Mouse (Mus musculus) bone marrow, adult 2 months (tissue): Measurements from ENCODE around the gene Rnf115. TPM values are rescaled to one million over a fixed set of nuclear protein-coding genes. Genes with fewer than 3 reads are reported as not detected.

ENCODE experiments used
- H3K27ac ChIP-seq: fragments of 200-500 bp; 2 replicates; pipeline ENCODE4 v1.5.1; 2012; ENCODE audit warnings: low read depth, mild to moderate bottlenecking, control low read depth, inconsistent platforms, low read length; ENCODE audit not compliant: control insufficient read depth, poor library complexity, insufficient read depth
- H3K4me1 ChIP-seq: fragments of 200-500 bp; 2 replicates; pipeline ENCODE4 v1.6.1; 2011; ENCODE audit warnings: low read length; ENCODE audit not compliant: control insufficient read depth, insufficient read depth
- H3K4me3 ChIP-seq: fragments of 200-500 bp; replicated peaks from 2 replicates; pipeline ENCODE3; 2011; ENCODE audit warnings: mild to moderate bottlenecking, low read depth, low read length, control low read depth; ENCODE audit not compliant: control insufficient read depth
- CTCF ChIP-seq: fragments of 200-500 bp; IDR thresholded peaks from 2 replicates; pipeline ENCODE4 v1.5.1; 2011; ENCODE audit warnings: low read length, control low read depth; ENCODE audit not compliant: control insufficient read depth, insufficient read depth
- POLR2A ChIP-seq: fragments of 200-500 bp; IDR thresholded peaks from 2 replicates; pipeline ENCODE4 v1.6.1; 2011; ENCODE audit warnings: low read depth, mild to moderate bottlenecking, control low read depth, low read length, borderline replicate concordance; ENCODE audit not compliant: control insufficient read depth
- WGBS: fragments of 180-500 bp; shearing (Covaris S2); methylation state at CpG from one replicate; pipeline ENCODE4 v1.1.7; 2018; 5-methylcytosine and 5-hydroxymethylcytosine counted together
- polyA plus RNA-seq: library from polyadenylated mRNA; stranded (reverse); fragments of >200 nt; gene quantifications from 2 replicates; pipeline ENCODE4 v1.2.4, GENCODE M21; 2011; ENCODE audit warnings: low replicate concordance; ENCODE audit not compliant: missing spikeins, insufficient read depth, insufficient read length

Rnf115 gene
- polyA plus RNA-seq, 1 experiment = 17.2 TPM

DNA sequence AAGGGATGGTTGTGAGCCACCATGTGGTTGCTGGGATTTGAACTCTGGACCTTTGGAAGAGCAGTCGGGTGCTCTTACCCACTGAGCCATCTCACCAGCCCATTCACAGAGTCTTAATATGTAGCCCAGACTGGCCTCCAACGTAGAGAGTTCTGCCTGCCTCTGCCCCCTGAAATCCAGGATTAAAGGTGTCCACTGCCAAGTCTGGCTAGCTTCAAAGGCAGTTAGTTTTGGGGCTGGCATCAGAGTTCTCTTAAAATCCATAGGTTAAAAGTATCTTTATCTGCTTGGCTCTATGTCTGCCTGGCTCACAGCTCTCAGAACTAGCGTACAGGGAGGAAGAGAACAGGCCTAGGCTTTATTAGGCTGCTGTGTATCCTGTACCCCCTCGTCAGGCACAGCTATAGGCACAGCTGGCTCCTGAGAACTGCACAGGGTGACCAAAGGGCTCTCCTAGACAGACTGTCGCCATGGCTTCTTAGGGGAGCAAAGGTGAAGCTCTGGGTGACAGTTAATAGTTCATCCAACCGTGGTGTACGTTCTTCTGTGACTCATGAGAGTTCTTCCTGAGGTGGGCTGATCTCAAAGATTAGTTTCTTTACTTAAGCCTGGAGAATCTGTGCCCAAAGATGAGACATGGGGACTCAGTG, 111.7 kb downstream of the Rnf115 start:
- WGBS = 77% methylated on average over 7 of the region's 7 CpGs
- Histone ChIP-seq H3K4me1 (no peaks in the 10 kb centered on the region), H3K27ac (no peak overlapping the region), H3K4me3 (no peak overlapping the region)
- no peak for TF ChIP-seq POLR2A
- TF ChIP-seq CTCF = no peak

Other genes starting within 250 kb of the Rnf115 start
- 0.75 TPM in 1 of 2 replicates, not detected in the other for gene Hfe2, start 202.5 kb upstream of the Rnf115 start, polyA plus RNA-seq
- 104 and 163 TPM in 2 replicates for gene Txnip, start 169.7 kb upstream of the Rnf115 start, polyA plus RNA-seq
- gene Gm16253, start 150.7 kb upstream of the Rnf115 start, polyA plus RNA-seq = not detected in 2 replicates
- 61.0 and 72.3 TPM in 2 replicates for gene Polr3gl, start 133.5 kb upstream of the Rnf115 start, polyA plus RNA-seq
- gene Ankrd34a, start 131.0 kb upstream of the Rnf115 start, polyA plus RNA-seq = not detected in 2 replicates
- 3.3 and 5.7 TPM in 2 replicates for gene Lix1l, start 126.5 kb upstream of the Rnf115 start, polyA plus RNA-seq
- gene Rbm8a, start 97.7 kb upstream of the Rnf115 start, polyA plus RNA-seq = 154 and 168 TPM in 2 replicates
- 11.4 and 14.9 TPM in 2 replicates for gene Pex11b, start 92.3 kb upstream of the Rnf115 start, polyA plus RNA-seq
- not detected in 2 replicates for gene Gm42957, start 92.2 kb upstream of the Rnf115 start, polyA plus RNA-seq
- 1.00 and 1.6 TPM in 2 replicates for gene Itga10, start 82.1 kb upstream of the Rnf115 start, polyA plus RNA-seq
- gene Ankrd35, start 57.5 kb upstream of the Rnf115 start, polyA plus RNA-seq = 5.4 and 15.5 TPM in 2 replicates
- 22.0 and 34.9 TPM in 2 replicates for gene Pias3, start 31.3 kb upstream of the Rnf115 start, polyA plus RNA-seq
- gene Nudt17, start 19.1 kb upstream of the Rnf115 start, polyA plus RNA-seq = 1.4 TPM in 1 of 2 replicates, not detected in the other
- 19.6 and 26.5 TPM in 2 replicates for gene Polr3c, start within 50 bp of the Rnf115 start, polyA plus RNA-seq
- gene Pdzk1, start 101.6 kb downstream of the Rnf115 start, polyA plus RNA-seq = 8.2 and 8.6 TPM in 2 replicates
- gene Cd160, start 101.7 kb downstream of the Rnf115 start, polyA plus RNA-seq = 0.88 TPM in 1 of 2 replicates, not detected in the other
- gene Gja5, start 177.0 kb downstream of the Rnf115 start, polyA plus RNA-seq = 0.59 and 1.6 TPM in 2 replicates
- 5.1 and 8.8 TPM in 2 replicates for gene Gpr89, start 177.7 kb downstream of the Rnf115 start, polyA plus RNA-seq
- gene Gja8, start 198.4 kb downstream of the Rnf115 start, polyA plus RNA-seq = not detected in 2 replicates